Mouse (Mus musculus): ENCODE data around the gene Gng2. TPM values are rescaled to one million over a fixed set of nuclear protein-coding genes. Genes with fewer than 3 reads are reported as not detected.

Gene Gng2
- polyA plus RNA-seq, 1 experiment from 2014 or later: 423 TPM

DNA sequence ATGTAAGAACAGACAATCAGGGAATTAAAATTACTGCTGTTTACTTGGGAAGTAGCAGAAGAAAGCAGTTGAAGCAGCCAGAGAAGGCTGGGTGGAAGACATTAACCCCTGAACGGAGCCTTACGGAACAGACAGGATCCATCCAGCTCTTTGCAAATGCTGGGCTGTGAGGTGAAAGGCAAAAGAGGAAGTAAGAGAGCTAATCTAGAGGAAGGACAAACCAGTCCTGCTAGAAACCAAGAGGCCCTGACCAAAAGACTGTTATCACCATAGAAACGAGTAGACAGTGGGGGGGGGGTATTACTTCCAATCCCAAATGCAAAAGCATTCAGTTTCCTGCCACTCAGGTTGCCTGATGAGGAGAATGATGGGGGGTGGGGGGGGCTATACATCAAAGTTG lies 6.6 kb downstream of the Gng2 start:
- no peak overlapping the region for H3K9ac ChIP-seq (replicated peaks; ENCODE audit: low read length)
- H3K27ac ChIP-seq (replicated peaks; ENCODE audit: low read depth, low read length): no peak overlapping the region
- H3K4me3 ChIP-seq (replicated peaks; ENCODE audit: low read depth, low read length): no peak overlapping the region
- H3K9me3 ChIP-seq (ENCODE audit: control insufficient read depth, low read length): no peaks in the 10 kb centered on the region
- H3K36me3 ChIP-seq (ENCODE audit: control insufficient read depth, insufficient read depth, low read length): no peaks in the 10 kb centered on the region
- peak overlapping the region; percentile 9; the same call in 1 of the 2 replicates for H3K4me2 ChIP-seq (ENCODE audit: low read length)
- H3K4me1 ChIP-seq (ENCODE audit: control insufficient read depth, insufficient read depth, low read length): peaks cover 51% of the 10 kb centered on the region
- ATAC-seq (ENCODE audit: low FRiP score, low TSS enrichment): no peak
- DNase-seq: no peak
- 54% methylated on average over 3 of the region's 3 CpGs for WGBS
- H3K27me3 ChIP-seq (ENCODE audit: control insufficient read depth, insufficient read depth, low read length): no peaks in the 10 kb centered on the region

DNA sequence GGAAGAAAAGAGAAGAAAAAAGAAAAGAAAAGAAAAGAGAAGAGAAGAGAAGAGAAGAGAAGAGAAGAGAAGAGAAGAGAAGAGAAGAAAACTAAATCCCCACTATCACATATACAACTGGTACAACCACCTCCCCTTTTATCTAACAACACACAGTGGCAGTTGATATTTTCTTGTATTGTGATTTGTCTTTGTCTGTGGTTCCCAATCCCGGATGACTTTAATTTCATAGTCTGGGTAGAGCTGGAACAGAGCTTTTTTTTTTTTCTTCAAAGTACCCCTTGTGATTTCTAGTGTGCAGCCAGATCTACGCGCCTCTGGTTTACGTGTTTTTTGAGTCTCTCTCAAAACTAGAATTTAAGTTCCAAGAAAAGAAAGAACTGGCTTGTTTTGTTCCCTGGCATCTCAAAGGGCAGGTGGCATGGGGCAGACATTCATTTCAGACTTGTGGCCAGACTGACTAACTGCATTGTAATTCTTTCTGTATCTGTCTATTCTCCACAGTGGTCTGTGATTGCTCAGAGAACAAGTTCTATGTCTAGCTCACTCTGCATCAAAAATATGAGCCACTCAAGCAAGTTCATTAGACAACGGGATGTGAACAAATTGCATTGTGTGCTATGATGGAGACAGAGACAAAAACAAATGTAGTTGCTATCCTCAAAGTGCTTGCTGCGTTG lies 7.2 kb downstream of the Gng2 start:
- H3K4me1 ChIP-seq (ENCODE audit: control insufficient read depth, insufficient read depth, low read length): peaks cover 51% of the 10 kb centered on the region
- no peak overlapping the region for H3K4me3 ChIP-seq (replicated peaks; ENCODE audit: low read depth, low read length)
- WGBS: 81% methylated on average over 6 of the region's 6 CpGs
- H3K27me3 ChIP-seq (ENCODE audit: control insufficient read depth, insufficient read depth, low read length): no peaks in the 10 kb centered on the region
- no peak overlapping the region for H3K9ac ChIP-seq (replicated peaks; ENCODE audit: low read length)
- H3K27ac ChIP-seq (replicated peaks; ENCODE audit: low read depth, low read length): no peak overlapping the region
- DNase-seq (no peak), ATAC-seq (ENCODE audit: low FRiP score, low TSS enrichment) (no peak)
- H3K4me2 ChIP-seq (ENCODE audit: low read length): no peak overlapping the region
- no peaks in the 10 kb centered on the region for H3K36me3 ChIP-seq (ENCODE audit: control insufficient read depth, insufficient read depth, low read length)
- no peaks in the 10 kb centered on the region for H3K9me3 ChIP-seq (ENCODE audit: control insufficient read depth, low read length)

DNA sequence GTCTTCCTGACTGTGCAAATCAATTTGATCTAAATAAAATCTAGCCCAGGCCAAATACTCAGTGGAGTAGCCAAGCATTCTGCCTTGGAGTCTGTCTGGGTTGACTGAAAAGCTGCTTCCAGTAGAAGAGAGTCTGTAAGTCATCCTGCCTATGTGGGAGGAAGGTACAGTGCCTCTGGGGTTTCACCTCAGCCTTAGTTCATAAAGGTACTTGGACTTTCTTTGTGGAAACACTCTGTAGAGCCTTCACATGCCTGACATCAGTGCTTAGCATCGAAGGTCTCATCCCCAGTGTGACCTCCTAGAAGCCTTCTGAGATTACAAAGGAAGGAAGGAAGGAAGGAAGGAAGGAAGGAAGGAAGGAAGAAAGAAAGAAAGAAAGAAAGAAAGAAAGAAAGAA lies 7.9 kb downstream of the Gng2 start:
- Histone ChIP-seq H3K36me3 (ENCODE audit: control insufficient read depth, insufficient read depth, low read length) (no peaks in the 10 kb centered on the region), H3K27ac (replicated peaks; ENCODE audit: low read depth, low read length) (no peak overlapping the region), H3K4me2 (ENCODE audit: low read length) (no peak overlapping the region), H3K27me3 (ENCODE audit: control insufficient read depth, insufficient read depth, low read length) (no peaks in the 10 kb centered on the region), H3K4me3 (replicated peaks; ENCODE audit: low read depth, low read length) (no peak overlapping the region), H3K4me1 (ENCODE audit: control insufficient read depth, insufficient read depth, low read length) (peaks cover 53% of the 10 kb centered on the region), H3K9me3 (ENCODE audit: control insufficient read depth, low read length) (no peaks in the 10 kb centered on the region), H3K9ac (replicated peaks; ENCODE audit: low read length) (no peak overlapping the region)
- WGBS: 91% methylated on average over 1 of the region's 1 CpGs
- ATAC-seq (ENCODE audit: low FRiP score, low TSS enrichment): no peak
- no peak for DNase-seq

GRCm38 (mm10) chr14:19969011-19969521 lies 8.4 kb downstream of the Gng2 start:
- no peaks in the 10 kb centered on the region for H3K9me3 ChIP-seq (ENCODE audit: control insufficient read depth, low read length)
- no peak overlapping the region for H3K9ac ChIP-seq (replicated peaks; ENCODE audit: low read length)
- ATAC-seq (ENCODE audit: low FRiP score, low TSS enrichment) (no peak), DNase-seq (no peak)
- peaks cover 53% of the 10 kb centered on the region for H3K4me1 ChIP-seq (ENCODE audit: control insufficient read depth, insufficient read depth, low read length)
- peak overlapping the region; percentile 8; the same call in 1 of the 2 replicates for H3K27ac ChIP-seq (replicated peaks; ENCODE audit: low read depth, low read length)
- WGBS: 58% methylated on average over 5 of the region's 5 CpGs
- no peaks in the 10 kb centered on the region for H3K36me3 ChIP-seq (ENCODE audit: control insufficient read depth, insufficient read depth, low read length)
- no peak overlapping the region for H3K4me2 ChIP-seq (ENCODE audit: low read length)
- H3K27me3 ChIP-seq (ENCODE audit: control insufficient read depth, insufficient read depth, low read length): no peaks in the 10 kb centered on the region
- H3K4me3 ChIP-seq (replicated peaks; ENCODE audit: low read depth, low read length): no peak overlapping the region

GRCm38 (mm10) chr14:19968321-19969010 lies 9.0 kb downstream of the Gng2 start:
- H3K4me3 ChIP-seq (replicated peaks; ENCODE audit: low read depth, low read length): no peak overlapping the region
- WGBS: 74% methylated on average over 7 of the region's 7 CpGs
- no peaks in the 10 kb centered on the region for H3K27me3 ChIP-seq (ENCODE audit: control insufficient read depth, insufficient read depth, low read length)
- H3K36me3 ChIP-seq (ENCODE audit: control insufficient read depth, insufficient read depth, low read length): no peaks in the 10 kb centered on the region
- H3K9ac ChIP-seq (replicated peaks; ENCODE audit: low read length): no peak overlapping the region
- H3K4me1 ChIP-seq (ENCODE audit: control insufficient read depth, insufficient read depth, low read length): peaks cover 53% of the 10 kb centered on the region
- peak overlapping the region; percentile 8; the same call in 1 of the 2 replicates for H3K27ac ChIP-seq (replicated peaks; ENCODE audit: low read depth, low read length)
- ATAC-seq (ENCODE audit: low FRiP score, low TSS enrichment) (no peak), DNase-seq (no peak)
- H3K4me2 ChIP-seq (ENCODE audit: low read length): no peak overlapping the region
- no peaks in the 10 kb centered on the region for H3K9me3 ChIP-seq (ENCODE audit: control insufficient read depth, low read length)

DNA sequence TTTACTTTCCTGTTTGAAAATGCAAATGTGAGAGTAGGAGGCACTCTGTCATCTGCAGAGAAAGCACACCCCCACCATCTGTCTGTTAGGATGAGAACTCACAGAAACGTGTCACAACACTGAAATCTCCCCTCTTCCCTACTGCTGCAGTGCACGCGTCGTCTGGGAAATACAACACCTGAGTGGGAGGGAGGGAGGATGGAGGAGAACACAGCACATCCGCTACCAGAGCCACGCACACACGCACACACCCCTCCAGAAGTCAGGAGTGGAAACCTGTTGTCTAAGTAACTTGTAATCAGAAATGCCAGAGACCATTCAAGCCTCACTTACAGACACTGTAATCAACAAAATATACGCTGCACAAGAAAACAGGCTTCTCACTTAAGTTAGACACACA lies 9.9 kb downstream of the Gng2 start:
- ATAC-seq (ENCODE audit: low FRiP score, low TSS enrichment): no peak
- H3K4me3 ChIP-seq (replicated peaks; ENCODE audit: low read depth, low read length): no peak overlapping the region
- no peak overlapping the region for H3K4me2 ChIP-seq (ENCODE audit: low read length)
- H3K36me3 ChIP-seq (ENCODE audit: control insufficient read depth, insufficient read depth, low read length): no peaks in the 10 kb centered on the region
- no peak overlapping the region for H3K9ac ChIP-seq (replicated peaks; ENCODE audit: low read length)
- DNase-seq: no peak
- no peaks in the 10 kb centered on the region for H3K9me3 ChIP-seq (ENCODE audit: control insufficient read depth, low read length)
- peaks cover 53% of the 10 kb centered on the region for H3K4me1 ChIP-seq (ENCODE audit: control insufficient read depth, insufficient read depth, low read length)
- H3K27me3 ChIP-seq (ENCODE audit: control insufficient read depth, insufficient read depth, low read length): no peaks in the 10 kb centered on the region
- WGBS: 68% methylated on average over 8 of the region's 8 CpGs
- H3K27ac ChIP-seq (replicated peaks; ENCODE audit: low read depth, low read length): no peak overlapping the region

GRCm38 (mm10) chr14:19963961-19964505 lies 13.4 kb downstream of the Gng2 start:
- H3K27ac ChIP-seq (replicated peaks; ENCODE audit: low read depth, low read length): peak overlapping the region; percentile 55
- H3K9ac ChIP-seq (replicated peaks; ENCODE audit: low read length): no peak overlapping the region
- H3K27me3 ChIP-seq (ENCODE audit: control insufficient read depth, insufficient read depth, low read length): no peaks in the 10 kb centered on the region
- ATAC-seq (ENCODE audit: low FRiP score, low TSS enrichment) (no peak; the same call in 1 of the 2 replicates), DNase-seq (peak; percentile 74)
- peaks cover 50% of the 10 kb centered on the region for H3K4me1 ChIP-seq (ENCODE audit: control insufficient read depth, insufficient read depth, low read length)
- peak overlapping the region; percentile 24; the same call in 1 of the 2 replicates for H3K4me2 ChIP-seq (ENCODE audit: low read length)
- peaks cover 11% of the 10 kb centered on the region for H3K36me3 ChIP-seq (ENCODE audit: control insufficient read depth, insufficient read depth, low read length)
- no peaks in the 10 kb centered on the region for H3K9me3 ChIP-seq (ENCODE audit: control insufficient read depth, low read length)
- H3K4me3 ChIP-seq (replicated peaks; ENCODE audit: low read depth, low read length): no peak overlapping the region
- WGBS: 25% methylated on average over 5 of the region's 5 CpGs

- no peak overlapping the region; the same call in 1 of the 2 replicates for H3K4me2 ChIP-seq (ENCODE audit: low read length)
- no peak for DNase-seq
- no peak for ATAC-seq (ENCODE audit: low FRiP score, low TSS enrichment)
- WGBS: 49% methylated on average over 15 of the region's 15 CpGs
- H3K4me1 ChIP-seq (ENCODE audit: control insufficient read depth, insufficient read depth, low read length): peaks cover 39% of the 10 kb centered on the region
- H3K9ac ChIP-seq (replicated peaks; ENCODE audit: low read length): no peak overlapping the region
- peak overlapping the region; percentile 6; the same call in 1 of the 2 replicates for H3K27ac ChIP-seq (replicated peaks; ENCODE audit: low read depth, low read length)
- H3K36me3 ChIP-seq (ENCODE audit: control insufficient read depth, insufficient read depth, low read length): peaks cover 23% of the 10 kb centered on the region
- H3K27me3 ChIP-seq (ENCODE audit: control insufficient read depth, insufficient read depth, low read length): no peaks in the 10 kb centered on the region
- H3K4me3 ChIP-seq (replicated peaks; ENCODE audit: low read depth, low read length): no peak overlapping the region
- H3K9me3 ChIP-seq (ENCODE audit: control insufficient read depth, low read length): no peaks in the 10 kb centered on the region
These were observed 15.2 kb downstream of the Gng2 start for GRCm38 (mm10) chr14:19961924-19962915.

All from midbrain, embryonic 14.5 days (tissue).